Mouse (Mus musculus): Measurements from ENCODE around the gene Lao1.
"Not testable (repeated sequence)": the region's sequence is repeated elsewhere in the genome, so short reads cannot be mapped to it uniquely, and the experiment has no call there.

Lao1 gene

DNA sequence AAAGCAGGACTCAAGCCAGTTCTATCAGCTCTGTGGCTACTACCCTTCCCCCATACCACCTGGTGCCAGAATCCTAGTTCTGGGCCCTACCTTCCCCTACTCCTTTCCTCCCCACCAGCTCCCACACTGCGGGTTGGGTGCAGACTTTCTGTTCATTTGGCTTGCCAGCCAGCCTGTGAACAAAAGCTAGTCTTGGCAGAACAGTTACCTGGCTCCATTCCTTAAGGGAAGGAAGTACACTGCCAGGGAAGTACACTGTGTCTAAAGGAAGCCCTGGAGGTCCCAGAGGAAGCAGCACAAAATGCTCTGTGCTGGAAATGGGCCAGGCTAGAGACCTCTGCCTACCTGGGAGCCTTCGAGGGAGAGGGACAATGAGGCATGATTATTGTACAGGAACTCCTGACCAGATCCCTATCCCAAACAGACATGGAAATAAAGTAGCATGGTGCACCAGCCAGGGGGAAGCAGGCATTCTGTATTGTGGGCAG is at the start of gene Lao1:
Lao1 (plus strand) TSS at position 438 of the 488 bp plus-strand sequence.
- DNase-seq (ENCODE audit: extremely low spot score, low spot score): no peak

DNA sequence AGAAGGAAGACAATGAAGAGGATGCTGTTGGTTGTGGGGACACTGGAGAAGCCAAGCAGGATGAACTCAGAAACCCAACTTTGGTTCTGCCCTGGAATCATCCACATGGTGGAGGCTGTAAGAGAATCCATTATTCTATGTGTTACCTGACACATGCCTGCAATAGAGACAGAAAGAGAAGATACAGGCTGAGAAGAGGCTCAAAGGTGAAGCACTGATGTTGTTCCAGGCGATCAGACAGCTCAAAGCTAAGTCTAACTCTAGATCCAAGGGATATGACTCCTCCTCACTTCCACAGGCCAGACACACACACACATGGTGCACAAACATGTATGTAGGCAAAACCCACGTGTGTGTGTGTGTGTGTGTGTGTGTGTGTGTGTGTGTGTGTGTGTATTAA is 44.0 kb upstream of the Lao1 start, which contains the start of gene Olfr1329:
Olfr1329 (minus strand) TSS at position 101 of the 400 bp plus-strand sequence.
- DNase-seq (ENCODE audit: extremely low spot score, low spot score): not testable (repeated sequence)

DNA sequence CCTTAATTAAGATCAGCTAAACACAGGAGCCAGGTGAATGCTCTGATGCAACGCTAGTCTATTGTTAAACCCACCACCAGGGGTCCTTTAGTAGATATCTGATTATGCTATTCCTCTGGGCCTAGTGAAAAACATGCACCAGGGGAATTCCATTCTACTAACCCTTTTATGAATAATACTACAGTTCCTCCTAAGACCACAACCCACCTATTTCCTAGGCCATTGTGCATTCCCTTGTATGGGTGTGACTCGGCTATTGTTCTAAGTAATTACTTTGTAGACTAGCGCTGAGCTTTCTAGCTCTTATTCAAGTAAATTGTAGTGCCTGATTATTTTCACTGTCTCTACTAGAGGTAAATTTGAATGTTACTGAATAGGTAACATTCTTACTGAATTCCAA is 30.1 kb upstream of the Lao1 start:
- not testable (repeated sequence) for DNase-seq (ENCODE audit: extremely low spot score, low spot score)

DNA sequence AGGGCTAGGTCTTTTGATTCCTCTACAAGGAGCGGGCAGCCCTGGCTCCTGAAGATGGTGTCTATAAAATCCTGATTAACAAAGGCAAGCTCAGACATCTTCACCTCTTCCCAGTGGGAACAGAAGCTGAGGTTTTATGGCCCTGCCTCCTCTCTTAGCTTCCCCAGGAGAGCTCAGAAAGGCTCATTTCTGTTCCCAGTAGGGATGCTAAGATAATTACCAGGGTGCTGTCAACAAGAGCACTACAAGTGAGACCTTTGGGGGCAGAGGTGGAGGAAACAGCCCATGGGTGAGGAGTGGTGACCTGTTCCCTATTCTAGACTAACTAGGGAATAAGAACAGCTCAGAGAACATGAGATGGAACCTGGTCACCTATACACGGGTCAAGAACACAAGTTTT is 22.9 kb upstream of the Lao1 start, which contains the start of gene Olfr1328:
Olfr1328 (minus strand) TSS at position 101 of the 400 bp plus-strand sequence.
- DNase-seq (ENCODE audit: extremely low spot score, low spot score): no peak

DNA sequence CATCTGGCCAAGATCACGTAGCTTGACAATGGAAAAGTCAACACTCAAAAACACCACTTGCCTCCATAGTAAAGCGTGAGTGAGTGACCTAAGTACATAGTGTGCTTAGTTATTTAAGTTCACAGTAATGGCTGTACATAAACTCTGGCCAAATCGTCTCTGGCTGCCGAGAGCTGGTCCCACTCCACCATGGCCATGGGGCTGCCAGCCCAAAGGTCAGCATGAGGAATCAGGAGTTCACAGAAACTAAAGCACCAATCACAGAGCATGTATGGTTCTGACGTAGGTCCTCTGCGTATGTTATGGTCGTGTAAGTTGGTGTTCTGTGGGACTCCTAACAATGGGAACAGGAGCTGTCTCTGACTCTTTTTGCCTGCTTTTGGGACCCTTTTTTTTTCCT is 2.6 kb upstream of the Lao1 start:
- DNase-seq (ENCODE audit: extremely low spot score, low spot score): no peak

DNA sequence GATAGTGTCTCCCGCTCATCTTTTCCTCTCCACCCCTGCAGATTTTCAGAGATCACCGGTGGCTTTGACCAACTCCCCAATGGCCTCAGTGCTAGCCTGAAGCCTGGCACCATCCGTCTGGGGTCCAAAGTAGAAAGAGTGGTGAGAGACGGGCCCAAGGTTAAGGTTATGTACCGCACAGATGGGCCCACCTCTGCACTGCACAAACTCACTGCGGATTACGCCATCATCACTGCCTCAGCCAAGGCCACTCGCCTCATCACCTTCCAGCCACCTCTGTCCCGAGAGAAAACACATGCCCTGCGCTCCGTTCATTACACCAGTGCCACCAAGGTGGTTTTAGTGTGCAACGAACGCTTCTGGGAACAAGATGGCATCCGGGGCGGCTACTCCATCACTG is 6.3 kb downstream of the Lao1 start:
- no peak for DNase-seq (ENCODE audit: extremely low spot score, low spot score)

DNA sequence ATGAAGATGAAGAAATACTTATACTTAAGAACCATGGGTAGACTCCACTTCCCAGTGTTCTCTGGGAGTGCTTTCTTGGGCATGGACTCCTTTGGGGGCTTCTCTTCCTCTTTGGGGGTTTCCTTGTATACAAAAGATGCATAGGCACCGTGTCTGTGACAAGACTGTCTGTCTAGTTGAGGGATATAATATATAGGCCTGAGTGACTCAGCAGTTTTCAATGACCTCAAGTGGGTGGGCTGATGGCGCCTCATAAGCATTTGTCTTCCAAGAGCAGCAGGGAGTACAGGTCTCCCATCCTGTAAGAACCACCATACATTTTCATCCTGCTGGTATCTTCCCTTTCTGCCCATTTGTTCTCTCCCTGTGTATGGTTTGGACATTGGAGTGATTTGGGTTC is 11.9 kb downstream of the Lao1 start:
- no peak for DNase-seq (ENCODE audit: extremely low spot score, low spot score)

DNA sequence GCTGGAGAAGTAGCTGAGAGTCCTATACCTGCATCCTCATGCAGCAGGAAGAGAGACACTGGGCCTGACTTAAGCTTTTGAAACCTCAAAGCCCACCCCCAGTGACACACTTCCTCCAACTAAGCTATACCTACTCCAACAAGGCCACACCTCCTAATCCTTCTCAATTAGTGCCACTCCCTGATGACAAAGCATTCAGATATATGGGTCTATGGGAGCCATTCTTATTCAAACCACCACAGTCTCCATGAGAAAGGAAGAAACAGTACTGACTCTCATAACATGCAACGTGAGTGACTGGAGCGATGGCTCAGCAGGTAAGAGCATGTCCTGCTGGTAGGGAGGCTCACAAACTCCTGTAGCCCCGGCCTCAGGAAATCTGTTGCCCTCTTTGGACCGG is 23.9 kb downstream of the Lao1 start:
- no peak for DNase-seq (ENCODE audit: extremely low spot score, low spot score)

DNA sequence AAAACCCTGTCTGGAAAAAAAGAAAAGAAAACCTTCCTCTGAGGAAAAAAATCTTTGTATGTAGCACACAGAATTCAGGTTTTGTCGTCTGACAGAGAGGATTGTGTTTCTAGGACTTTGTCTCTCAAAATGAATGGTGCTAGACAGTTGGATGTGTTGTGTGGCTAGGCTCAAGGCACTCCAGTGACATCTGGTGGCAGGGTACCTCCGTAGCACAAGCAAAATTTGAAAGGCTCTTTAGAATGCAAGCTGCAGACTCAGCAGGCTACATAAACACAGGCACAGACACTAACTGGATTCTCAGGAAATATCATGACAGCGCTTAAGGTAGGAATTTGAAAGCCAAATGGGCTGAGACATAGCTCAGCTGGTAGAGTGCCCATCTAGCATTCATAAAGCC is 27.2 kb downstream of the Lao1 start:
- DNase-seq (ENCODE audit: extremely low spot score, low spot score): no peak

DNA sequence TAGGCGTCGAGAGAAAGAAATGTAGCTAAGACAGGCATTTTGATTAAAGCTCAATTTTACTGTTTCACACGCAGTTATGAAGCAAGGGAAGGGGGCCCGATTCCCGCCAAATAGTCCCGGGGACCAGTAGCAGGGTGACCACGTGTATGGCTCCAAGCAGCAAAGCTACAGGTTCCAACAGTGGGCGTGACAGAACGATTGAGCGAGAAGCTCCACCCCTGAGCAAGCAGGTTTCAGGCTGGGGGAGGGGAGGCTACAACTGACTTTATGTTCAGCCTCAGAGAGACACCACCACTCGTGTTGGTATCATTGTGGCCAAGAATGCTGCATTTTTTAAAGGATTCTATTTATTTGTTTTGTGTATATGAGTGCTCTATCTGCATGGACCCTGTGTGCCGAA is 28.0 kb downstream of the Lao1 start:
- DNase-seq (ENCODE audit: extremely low spot score, low spot score): no peak

DNA sequence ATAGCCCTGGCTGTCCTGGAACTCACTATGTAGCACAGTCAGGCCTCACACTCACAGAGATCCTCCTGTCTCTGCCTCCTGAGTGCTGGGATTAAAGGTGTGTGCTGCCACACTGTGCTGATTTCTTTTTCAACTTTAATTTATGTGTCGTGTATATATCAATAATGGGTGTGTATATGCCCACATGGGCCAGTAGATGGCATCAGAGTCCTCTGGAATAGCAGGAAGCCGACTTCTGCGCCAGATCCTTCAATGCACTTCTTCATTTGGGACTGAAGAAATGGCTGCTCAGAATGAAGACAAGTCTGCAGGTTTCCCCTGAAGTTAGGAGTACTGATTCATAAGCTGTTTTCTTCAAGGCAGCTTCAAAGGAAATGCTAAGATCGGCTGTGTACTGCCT is 30.4 kb downstream of the Lao1 start:
- DNase-seq (ENCODE audit: extremely low spot score, low spot score): no peak

DNA sequence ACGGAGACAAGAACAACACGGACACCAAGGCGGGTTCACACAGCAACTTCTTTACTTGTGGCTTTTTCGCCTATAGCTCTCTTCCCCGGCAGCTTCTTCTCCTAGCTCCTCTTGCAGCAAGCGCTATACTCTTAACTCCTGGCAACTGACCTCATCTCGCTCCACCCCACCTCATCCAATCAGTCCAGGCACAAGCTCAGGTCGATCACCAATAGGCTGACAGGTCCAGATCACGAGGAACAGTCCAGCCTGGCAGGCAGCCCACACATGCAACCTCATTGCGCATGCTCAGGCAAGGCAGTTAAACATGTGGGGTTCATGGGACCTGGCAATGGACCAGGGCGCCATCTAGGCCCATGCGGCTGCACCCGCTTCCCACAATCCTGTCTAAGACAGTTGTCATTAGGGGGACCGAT is 35.8 kb downstream of the Lao1 start:
- no peak for DNase-seq (ENCODE audit: extremely low spot score, low spot score)

DNA sequence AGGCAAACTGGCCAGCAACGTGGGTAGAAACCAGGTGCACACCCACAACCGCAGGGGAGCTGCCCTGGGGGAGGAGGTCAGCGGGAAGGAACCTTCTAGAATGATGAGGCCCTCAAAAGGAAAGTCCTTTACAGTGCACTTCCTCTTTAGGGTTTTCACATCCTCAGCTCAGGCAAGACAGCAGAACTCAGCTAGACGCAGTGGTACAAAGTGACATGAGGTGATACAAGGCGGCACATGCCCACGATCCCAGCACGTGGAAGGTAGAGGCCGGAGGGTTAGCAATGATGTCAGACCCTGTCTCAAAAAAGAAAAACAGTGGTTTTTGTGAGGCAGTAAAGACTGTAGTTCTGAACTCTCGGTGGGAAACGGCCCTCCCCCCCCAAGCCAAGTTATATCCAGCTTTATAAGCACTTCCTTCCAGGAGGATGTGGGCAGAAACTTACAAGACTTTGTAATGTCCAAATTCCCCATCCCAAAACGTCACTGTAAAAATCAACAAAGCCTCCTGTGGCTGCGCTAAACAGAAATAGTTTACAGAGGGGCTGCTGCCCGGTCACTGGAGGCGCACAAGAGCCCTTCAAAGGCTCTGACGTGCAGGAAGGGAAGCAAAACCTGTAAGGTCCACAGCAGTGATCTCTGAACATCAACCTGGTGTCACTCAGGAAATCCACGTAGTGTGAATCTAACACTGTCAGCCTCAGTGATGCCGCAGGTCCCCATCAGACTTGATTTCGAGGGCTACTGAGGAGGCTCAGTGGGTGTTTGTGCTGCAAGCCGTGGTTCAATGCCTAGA is 38.5 kb downstream of the Lao1 start:
- DNase-seq (ENCODE audit: extremely low spot score, low spot score): no peak

DNA sequence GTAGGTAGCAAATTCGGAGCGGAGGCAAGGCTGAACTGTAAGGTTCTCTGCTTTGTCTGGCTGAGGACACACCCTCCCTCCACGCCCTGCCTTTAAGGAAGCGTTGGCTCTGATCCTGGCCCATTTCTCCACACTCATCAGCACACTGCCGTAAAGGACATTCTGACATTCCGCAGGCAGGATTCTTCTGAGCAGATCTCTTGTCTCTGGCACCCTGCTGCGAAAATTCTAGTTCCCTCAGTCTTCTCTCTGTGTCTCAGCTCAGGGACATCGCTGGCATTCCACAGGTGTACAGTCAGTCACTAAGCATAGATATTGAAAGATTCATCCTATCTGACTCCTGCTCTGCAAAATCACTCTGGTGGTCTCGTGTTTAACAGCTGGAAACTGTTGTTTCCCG is 40.3 kb downstream of the Lao1 start:
- DNase-seq (ENCODE audit: extremely low spot score, low spot score): no peak

DNA sequence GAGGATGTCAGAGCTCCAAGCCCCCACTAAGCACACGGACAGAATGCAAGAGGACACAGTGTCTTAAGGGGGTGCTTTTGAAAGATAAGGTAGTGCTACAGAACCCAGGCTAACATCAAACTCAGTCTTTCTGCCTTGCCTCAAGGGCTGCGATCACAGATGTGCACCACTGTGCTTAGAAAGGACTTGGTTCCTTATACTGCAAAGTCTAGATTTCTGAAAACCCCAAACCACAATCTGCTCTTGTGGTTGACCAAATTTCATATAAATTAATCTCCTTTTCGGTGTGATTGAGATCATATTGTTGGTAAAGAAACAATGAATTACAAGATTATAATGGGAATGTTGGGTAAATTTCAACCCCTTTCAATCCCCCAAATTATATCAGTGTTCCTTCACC is 41.1 kb downstream of the Lao1 start:
- DNase-seq (ENCODE audit: extremely low spot score, low spot score): no peak

DNA sequence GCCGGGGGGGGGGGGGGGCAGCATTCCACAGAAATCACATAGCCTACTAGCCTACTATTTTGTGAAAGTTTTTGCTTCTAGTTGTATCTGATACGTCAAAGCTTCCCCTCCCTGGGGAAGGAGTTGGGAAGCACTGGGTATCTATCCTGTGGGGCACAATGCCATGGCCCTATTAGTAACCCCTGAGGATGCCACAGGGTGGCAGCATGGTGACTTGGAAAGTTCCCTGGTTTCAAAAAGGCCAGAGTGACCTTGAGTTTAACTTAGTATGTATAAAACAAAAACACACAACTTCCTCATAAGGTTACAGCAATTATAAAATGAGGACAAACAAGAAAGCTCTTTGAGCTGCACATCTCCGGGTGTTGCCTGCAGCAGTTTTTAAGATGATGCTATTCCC is 42.8 kb downstream of the Lao1 start:
- DNase-seq (ENCODE audit: extremely low spot score, low spot score): no peak

DNA sequence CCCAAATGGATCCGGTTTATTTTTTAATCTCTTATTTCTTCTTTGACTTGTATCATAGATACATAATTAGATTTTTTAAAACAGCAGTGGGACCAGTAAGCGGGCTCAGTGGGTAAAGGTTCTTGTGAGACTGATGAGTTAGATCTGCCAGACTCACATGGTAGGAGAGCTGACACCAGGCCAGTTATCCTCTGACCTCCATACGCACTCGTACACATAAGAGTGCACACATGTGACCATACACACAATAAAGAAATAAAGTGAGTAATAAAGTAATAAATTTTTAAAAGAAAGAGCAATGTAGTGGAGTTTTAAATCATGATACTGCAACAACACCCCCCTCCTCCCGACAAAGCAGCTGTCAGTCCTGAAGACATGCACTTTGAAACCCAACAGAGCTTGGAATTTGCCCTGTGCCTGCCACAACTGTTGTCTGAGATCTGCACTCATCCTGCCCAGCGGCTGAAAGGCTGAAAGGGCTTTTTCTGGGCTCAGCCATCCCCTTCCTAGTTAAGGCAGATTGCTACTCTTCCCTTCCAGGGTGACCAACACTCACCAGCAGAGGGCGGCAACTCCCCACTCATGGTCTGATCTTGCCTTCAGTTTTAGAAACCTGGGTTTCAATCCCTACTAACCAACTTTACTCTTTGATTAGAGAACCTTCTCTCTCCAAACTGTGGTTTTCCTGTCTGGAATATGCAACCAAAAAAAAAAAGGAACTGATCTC is 43.4 kb downstream of the Lao1 start:
- DNase-seq (ENCODE audit: extremely low spot score, low spot score): peak; percentile 91

DNA sequence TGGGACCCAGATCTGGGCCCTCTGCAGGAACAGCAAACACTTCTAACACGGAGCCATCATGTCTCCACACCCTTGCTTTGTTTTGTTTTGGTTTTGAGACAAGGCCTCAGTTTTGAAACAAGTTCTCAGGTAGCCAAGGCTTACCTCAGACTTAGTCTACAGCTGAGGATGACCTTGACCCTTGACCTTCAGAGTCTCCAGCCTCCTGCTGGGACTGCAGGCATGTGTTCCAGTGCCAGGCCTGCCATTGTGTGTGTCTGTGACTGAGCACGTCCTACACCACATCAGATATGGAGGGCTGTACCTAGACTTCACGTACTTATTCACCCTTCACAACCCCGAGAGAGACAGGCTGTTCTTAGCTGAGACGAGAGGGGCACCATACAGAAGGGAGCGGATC is 46.2 kb downstream of the Lao1 start:
- no peak for DNase-seq (ENCODE audit: extremely low spot score, low spot score)

DNA sequence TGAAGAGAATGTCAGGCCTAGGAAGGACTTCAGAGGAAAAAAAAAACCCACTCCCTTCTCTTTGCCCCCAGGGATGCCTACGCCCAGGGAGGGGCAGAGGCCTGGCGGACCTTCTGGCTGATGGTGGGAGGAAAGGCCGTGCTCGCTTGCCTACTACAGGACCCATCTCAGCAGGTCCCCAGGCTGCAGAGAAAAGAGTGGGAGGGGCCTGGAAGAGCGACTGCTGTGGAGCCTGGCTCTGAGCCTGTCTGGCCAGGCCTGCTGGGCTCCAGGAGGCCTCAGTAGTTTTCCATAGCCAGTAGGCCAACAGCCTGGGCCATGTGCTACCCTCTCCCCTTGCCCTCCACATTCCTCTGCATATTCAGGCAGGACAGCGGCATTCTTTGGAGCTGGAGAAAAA is 47.1 kb downstream of the Lao1 start:
- DNase-seq (ENCODE audit: extremely low spot score, low spot score): no peak

DNA sequence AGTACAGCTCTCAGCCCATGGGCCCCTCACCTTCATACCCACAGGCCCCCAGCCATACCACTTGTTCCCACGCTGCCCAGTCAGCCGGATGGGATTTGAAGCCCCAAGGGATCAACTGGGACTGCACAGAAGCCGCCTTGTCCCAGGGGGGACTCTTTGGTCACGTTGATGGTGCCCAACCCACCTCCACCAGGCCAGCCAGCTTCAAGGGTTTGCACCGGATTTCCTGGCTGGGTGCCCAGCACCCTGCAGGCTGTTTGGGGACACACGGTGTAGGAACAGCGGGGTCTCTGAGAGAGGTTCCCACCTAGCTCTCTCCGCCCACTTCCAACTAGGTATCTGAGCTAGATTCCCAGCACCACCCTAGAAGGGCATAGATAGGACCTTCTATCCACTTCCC is 48.4 kb downstream of the Lao1 start:
- no peak for DNase-seq (ENCODE audit: extremely low spot score, low spot score)

DNA sequence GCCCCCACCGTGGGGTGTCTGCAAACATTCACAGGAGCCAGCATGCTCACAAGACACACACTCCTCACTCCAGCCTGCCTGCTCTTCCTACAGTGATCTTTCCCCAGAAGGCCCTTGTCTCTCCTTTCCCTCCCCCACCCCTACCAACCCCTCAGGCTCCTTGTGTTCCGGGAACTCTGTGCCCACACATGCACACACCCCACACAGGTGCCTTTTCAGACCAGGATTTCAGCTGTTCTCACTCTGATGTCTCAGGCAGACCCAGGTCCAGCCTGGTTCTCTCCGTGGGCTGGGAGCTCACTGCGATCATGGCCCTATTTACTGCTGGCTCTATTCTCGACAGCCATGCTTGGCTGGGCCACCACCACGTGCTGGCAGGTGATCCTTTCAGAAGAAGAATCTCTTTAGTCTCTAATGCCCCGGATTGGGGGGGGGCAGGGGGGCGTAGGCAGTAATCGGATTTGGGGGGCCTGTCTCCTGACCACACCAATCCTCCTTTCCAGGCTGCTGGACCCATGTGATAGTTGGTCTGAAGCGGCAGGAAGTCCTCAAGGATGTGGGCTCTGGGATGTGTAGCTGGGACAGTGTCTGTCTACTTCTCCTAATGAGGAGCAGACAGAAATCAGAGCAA is 49.8 kb downstream of the Lao1 start:
- no peak for DNase-seq (ENCODE audit: extremely low spot score, low spot score)

DNA sequence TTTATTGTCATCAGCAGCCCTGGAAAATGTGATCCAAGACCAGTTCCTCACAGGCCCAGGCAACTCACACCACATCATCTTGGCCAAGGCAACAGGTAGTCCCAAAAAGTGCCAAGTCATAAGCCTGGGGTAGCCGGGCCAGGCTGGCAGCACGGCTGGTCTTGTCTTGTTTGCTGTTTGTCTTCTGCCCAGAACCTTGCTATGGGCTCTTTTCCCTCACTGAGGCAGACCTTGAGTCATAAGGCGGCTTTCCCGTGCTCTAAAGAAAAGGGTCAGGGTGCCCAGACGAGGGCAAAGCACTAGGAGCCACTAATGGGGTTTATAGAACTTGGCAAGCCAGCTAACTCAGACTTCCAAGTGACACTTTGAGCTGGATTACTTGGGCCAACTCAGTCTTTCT is 51.7 kb downstream of the Lao1 start:
- DNase-seq (ENCODE audit: extremely low spot score, low spot score): no peak
